Mouse (Mus musculus) lung, postnatal 0 days (tissue): ENCODE measurements around the gene Zfhx2. TPM values are rescaled to one million over a fixed set of nuclear protein-coding genes. Genes with fewer than 3 reads are reported as not detected.

Experiments used
- ATAC-seq: fragments of 200-750 bp; cut with Nextera tagmentation; 2 replicates; pipeline ENCODE4 v1.8.0; 2017; ENCODE audit warnings: moderate library complexity
- DNase-seq: peaks from one replicate; pipeline ENCODE4 v3.0.0-alpha.2; 2016; ENCODE audit warnings: low spot score
- H3K27ac ChIP-seq: fragments of 300-500 bp; sonication (generic); 2 replicates; pipeline ENCODE4 v1.5.1; 2014; ENCODE audit warnings: antibody characterized with exemption, mild to moderate bottlenecking, low read length, mixed read lengths
- H3K27me3 ChIP-seq: fragments of 300-500 bp; sonication (generic); replicated peaks from 2 replicates; pipeline ENCODE4 v1.6.1; 2014; ENCODE audit warnings: low read length, mixed read lengths; ENCODE audit not compliant: insufficient read depth
- H3K36me3 ChIP-seq: fragments of 300-500 bp; sonication (generic); 2 replicates; pipeline ENCODE4 v1.6.1; 2014; ENCODE audit warnings: low read length, mixed read lengths; ENCODE audit not compliant: insufficient read depth
- H3K4me1 ChIP-seq: fragments of 300-500 bp; sonication (generic); 2 replicates; pipeline ENCODE4 v1.6.1; 2014; ENCODE audit warnings: antibody characterized with exemption, low read depth, low read length, mixed read lengths; ENCODE audit not compliant: insufficient read depth
- H3K4me2 ChIP-seq: fragments of 300-500 bp; sonication (generic); replicated peaks from 2 replicates; pipeline ENCODE4 v1.6.1; 2014; ENCODE audit warnings: low read depth, mild to moderate bottlenecking, low read length, moderate library complexity, mixed read lengths
- H3K4me3 ChIP-seq: fragments of 300-500 bp; sonication (generic); 2 replicates; pipeline ENCODE4 v1.5.1; 2014; ENCODE audit warnings: low read depth, low read length
- H3K9ac ChIP-seq: fragments of 300-500 bp; sonication (generic); replicated peaks from 2 replicates; pipeline ENCODE4 v1.6.1; 2014; ENCODE audit warnings: low read depth, mild to moderate bottlenecking
- H3K9me3 ChIP-seq: fragments of 300-500 bp; sonication (generic); 2 replicates; pipeline ENCODE4 v1.6.1; 2016; ENCODE audit warnings: low read length, mixed read lengths
- CTCF ChIP-seq: IDR thresholded peaks from 2 replicates; pipeline ENCODE4 v1.5.1; 2016; ENCODE audit warnings: antibody characterized with exemption, mild to moderate bottlenecking
- EP300 ChIP-seq: IDR thresholded peaks from 2 replicates; pipeline ENCODE4 v1.6.1; 2016; ENCODE audit warnings: antibody characterized with exemption, mild to moderate bottlenecking, control low read depth
- WGBS: fragments of 180-500 bp; shearing (Covaris S2); extraction: QIAGEN DNeasy Blood & Tissue Kit; methylation state at CpG from one replicate; pipeline ENCODE4 v1.1.7; 2014; 5-methylcytosine and 5-hydroxymethylcytosine counted together
- polyA plus RNA-seq: library from polyadenylated mRNA; unstranded; fragments of >200 nt; fragmentation: Nextera tagmentation; extraction: Ambion mirVana; gene quantifications from 2 replicates; pipeline ENCODE4 v1.2.1, GENCODE M21; 2015

Zfhx2 gene
- polyA plus RNA-seq, 1 experiment from 2014 or later: 1.0 TPM

- no peaks in the 10 kb centered on the region for H3K4me1 ChIP-seq
- H3K36me3 ChIP-seq: no peaks in the 10 kb centered on the region
- TF ChIP-seq EP300 (no peak), CTCF (no peak)
- ATAC-seq (no peak), DNase-seq (no peak)
- no peaks in the 10 kb centered on the region for H3K27me3 ChIP-seq
- WGBS: 89% methylated on average over 13 of the region's 13 CpGs
- no peaks in the 10 kb centered on the region for H3K9me3 ChIP-seq
- H3K4me3 ChIP-seq: no peak overlapping the region
- H3K9ac ChIP-seq: no peak overlapping the region
- H3K4me2 ChIP-seq: no peak overlapping the region
- no peak overlapping the region for H3K27ac ChIP-seq
Measured at GRCm38 (mm10) chr14:55065391-55065790, 26.7 kb downstream of the Zfhx2 start.

DNA sequence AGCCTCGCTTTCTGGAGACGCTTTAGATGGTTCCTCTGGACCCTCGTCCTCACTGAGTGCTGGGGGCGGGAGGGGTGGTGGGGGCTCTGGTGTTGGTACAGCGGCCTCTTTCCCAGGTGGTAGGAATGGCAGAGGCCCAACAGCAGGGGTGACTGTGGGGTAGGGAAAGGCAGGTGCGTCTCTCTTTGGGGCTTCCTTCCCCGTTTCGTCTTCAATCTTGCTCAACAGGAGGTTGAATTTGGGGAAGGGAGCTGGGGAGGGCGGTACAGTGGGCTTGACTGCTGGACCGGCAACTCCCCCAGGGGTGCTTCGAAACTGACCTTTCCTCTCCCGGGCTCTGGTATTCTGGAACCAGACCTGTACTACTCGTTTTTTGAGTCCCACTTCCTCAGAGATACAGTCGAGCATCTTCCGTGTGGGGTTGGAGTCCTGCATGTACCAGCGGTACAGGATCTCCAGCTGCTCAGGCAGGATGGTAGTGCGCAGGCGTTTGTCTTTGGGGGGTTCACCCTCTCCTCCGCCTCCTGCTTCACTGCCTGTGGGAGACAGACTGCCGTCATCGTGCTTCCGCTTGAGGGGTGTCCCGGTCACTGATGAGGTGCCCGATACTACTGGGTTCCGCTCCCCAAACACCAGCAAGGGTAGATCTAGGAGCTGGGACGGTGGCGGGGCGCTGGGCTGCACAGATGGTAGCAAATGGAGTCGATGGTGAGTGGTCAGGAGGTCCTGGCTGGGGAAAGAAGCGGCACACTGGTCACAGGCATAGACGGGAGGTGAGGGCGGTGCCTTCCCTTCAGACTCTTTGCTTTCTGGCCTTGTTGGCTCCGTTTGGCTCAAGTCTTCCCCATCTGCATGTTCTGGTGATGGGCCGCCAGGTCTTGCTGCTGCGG is 27.4 kb downstream of the Zfhx2 start:
- 72% methylated on average over 35 of the region's 35 CpGs for whole genome bisulfite sequencing
- no peak overlapping the region for H3K27ac ChIP-seq
- ATAC-seq (no peak), DNase-seq (no peak)
- H3K4me1 ChIP-seq: no peaks in the 10 kb centered on the region
- H3K4me3 ChIP-seq: no peak overlapping the region
- no peaks in the 10 kb centered on the region for H3K27me3 ChIP-seq
- no peak overlapping the region for H3K9ac ChIP-seq
- H3K36me3 ChIP-seq: no peaks in the 10 kb centered on the region
- TF ChIP-seq EP300 (no peak), CTCF (no peak)
- no peaks in the 10 kb centered on the region for H3K9me3 ChIP-seq
- no peak overlapping the region for H3K4me2 ChIP-seq

DNA sequence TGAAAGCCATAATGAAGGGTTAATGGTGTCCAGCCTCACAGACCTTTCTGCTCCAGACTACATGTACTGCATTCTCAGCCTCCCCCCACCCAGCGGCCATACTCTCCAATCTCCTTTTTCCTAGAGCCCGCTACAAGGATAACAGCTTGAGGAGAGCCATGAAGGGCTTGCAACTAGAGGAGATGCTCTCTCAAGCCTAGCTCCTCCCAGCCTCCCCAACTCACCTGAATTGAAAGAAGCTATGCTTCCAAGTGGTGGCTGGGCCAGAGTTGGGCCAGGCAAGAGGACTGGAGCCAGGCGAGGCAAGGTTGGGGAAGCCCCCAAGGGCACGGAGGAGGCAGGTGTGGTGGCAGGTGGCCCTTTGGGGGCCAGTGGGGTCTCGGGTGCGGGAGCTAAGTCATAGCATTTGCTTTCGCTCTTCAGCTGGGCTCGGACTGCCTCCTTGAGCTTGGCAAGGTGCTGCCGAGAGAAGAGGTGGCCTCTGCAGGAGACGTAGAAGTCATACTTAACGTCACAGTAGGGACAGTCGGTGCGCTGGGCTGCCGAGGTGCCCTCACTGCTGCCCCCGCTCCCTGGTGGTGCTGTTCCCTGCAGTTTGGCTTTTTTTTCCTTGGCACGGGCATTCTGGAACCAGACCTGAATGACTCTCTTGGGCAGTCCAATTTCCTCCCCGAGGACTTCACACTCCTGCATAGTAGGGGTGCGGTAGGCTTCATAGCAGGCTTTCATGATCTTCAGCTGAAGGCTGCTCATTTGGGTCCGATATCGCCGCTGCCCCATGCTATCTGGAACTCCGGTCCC is 28.3 kb downstream of the Zfhx2 start:
- Histone ChIP-seq H3K9ac (no peak overlapping the region), H3K4me2 (no peak overlapping the region), H3K27ac (no peak overlapping the region), H3K36me3 (no peaks in the 10 kb centered on the region), H3K27me3 (no peaks in the 10 kb centered on the region), H3K4me3 (no peak overlapping the region), H3K4me1 (no peaks in the 10 kb centered on the region), H3K9me3 (no peaks in the 10 kb centered on the region)
- DNase-seq (no peak), ATAC-seq (no peak)
- no peak for TF ChIP-seq CTCF
- 78% methylated on average over 22 of the region's 22 CpGs for WGBS

- 81% methylated on average over 5 of the region's 5 CpGs for WGBS
- TF ChIP-seq CTCF (no peak), EP300 (no peak)
- no peaks in the 10 kb centered on the region for H3K9me3 ChIP-seq
- H3K4me2 ChIP-seq: no peak overlapping the region
- H3K4me1 ChIP-seq: no peaks in the 10 kb centered on the region
- no peak overlapping the region for H3K4me3 ChIP-seq
- no peak for DNase-seq
- H3K27ac ChIP-seq: no peak overlapping the region
- no peaks in the 10 kb centered on the region for H3K36me3 ChIP-seq
- ATAC-seq: no peak; the same call in 1 of the 2 replicates
- H3K27me3 ChIP-seq: no peaks in the 10 kb centered on the region
- H3K9ac ChIP-seq: no peak overlapping the region
Measured at GRCm38 (mm10) chr14:55063117-55063516, 29.0 kb downstream of the Zfhx2 start.

GRCm38 (mm10) chr14:55062626-55063025 is 29.5 kb downstream of the Zfhx2 start:
- 0 out of 2 replicates have a peak overlapping the region, but pooled peaks have one; percentile 6 for H3K4me2 ChIP-seq
- TF ChIP-seq EP300: no peak
- no peak for TF ChIP-seq CTCF
- ATAC-seq: peak; percentile 41
- DNase-seq: no peak
- H3K9me3 ChIP-seq: no peaks in the 10 kb centered on the region
- H3K36me3 ChIP-seq: no peaks in the 10 kb centered on the region
- 17% methylated on average over 17 of the region's 17 CpGs for whole genome bisulfite sequencing
- H3K27ac ChIP-seq: no peak overlapping the region
- H3K9ac ChIP-seq: no peak overlapping the region
- no peaks in the 10 kb centered on the region for H3K4me1 ChIP-seq
- H3K4me3 ChIP-seq: no peak overlapping the region
- no peaks in the 10 kb centered on the region for H3K27me3 ChIP-seq

DNA sequence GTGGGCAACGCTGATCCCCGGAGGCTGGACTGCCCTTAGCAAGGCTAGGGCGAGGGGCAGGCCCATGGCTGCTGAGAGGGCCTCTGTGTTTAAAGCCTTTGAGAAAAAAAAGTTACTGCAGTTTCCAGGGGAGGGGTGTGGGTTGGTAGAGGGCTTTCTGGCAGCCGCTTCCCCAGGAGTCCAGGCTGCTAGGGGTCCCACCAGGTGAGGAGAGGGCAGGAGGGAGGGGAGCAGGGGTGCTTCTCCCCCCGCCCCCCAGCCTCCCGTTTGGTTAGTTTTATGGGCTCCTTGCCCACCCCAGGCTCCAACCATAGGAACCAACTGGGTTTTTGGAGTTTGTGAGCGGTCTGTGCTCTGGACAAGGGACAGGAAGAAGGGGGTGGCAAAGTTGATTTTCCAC is 30.3 kb downstream of the Zfhx2 start:
- H3K4me2 ChIP-seq: no peak overlapping the region
- WGBS: 48% methylated on average over 7 of the region's 7 CpGs
- DNase-seq (no peak), ATAC-seq (no peak)
- no peak overlapping the region for H3K27ac ChIP-seq
- no peaks in the 10 kb centered on the region for H3K27me3 ChIP-seq
- no peaks in the 10 kb centered on the region for H3K36me3 ChIP-seq
- H3K4me3 ChIP-seq: no peak overlapping the region
- TF ChIP-seq EP300 (no peak), CTCF (no peak)
- no peaks in the 10 kb centered on the region for H3K9me3 ChIP-seq
- H3K4me1 ChIP-seq: no peaks in the 10 kb centered on the region
- H3K9ac ChIP-seq: no peak overlapping the region
